Mouse (Mus musculus) MEL (cell line): ENCODE results near the gene Hsd17b12.

ENCODE experiments used
- CTCF ChIP-seq, 3 experiments: IDR thresholded peaks in 2 of 3; conservative IDR thresholded peaks in 1 of 3; 2 replicates each; pipeline ENCODE4 v1.5.1; 2011 to 2012; ENCODE audit warnings: low read length in 3 of 3, low read depth in 2 of 3, mild to moderate bottlenecking in 2 of 3, improper control_type of control experiment in 1 of 3, inconsistent platforms in 1 of 3, mixed read lengths in 1 of 3, moderate library complexity in 1 of 3; ENCODE audit not compliant: control insufficient read depth in 1 of 3, insufficient read depth in 1 of 3, poor library complexity in 1 of 3, severe bottlenecking in 1 of 3
- ELF1 ChIP-seq: IDR thresholded peaks from 2 replicates; pipeline ENCODE4 v1.6.1; 2014; ENCODE audit warnings: low read depth, mild to moderate bottlenecking, inconsistent platforms, low read length, improper control_type of control experiment, moderate library complexity
- MAZ ChIP-seq: IDR thresholded peaks from 2 replicates; pipeline ENCODE4 v1.6.1; 2012; ENCODE audit warnings: low read depth, mild to moderate bottlenecking, inconsistent platforms, low read length, improper control_type of control experiment
- NELFE ChIP-seq: IDR thresholded peaks from 2 replicates; pipeline ENCODE4 v1.6.1; 2011; ENCODE audit warnings: low read depth, low read length, improper control_type of control experiment
- POLR2AphosphoS5 ChIP-seq: IDR thresholded peaks from 2 replicates; pipeline ENCODE4 v1.6.1; 2012; ENCODE audit warnings: low read depth, borderline replicate concordance, mild to moderate bottlenecking, inconsistent platforms, low read length, moderate library complexity, mixed read lengths
- TBP ChIP-seq: IDR thresholded peaks from 2 replicates; pipeline ENCODE4 v1.8.0; 2011; ENCODE audit warnings: low read depth, low read length, improper control_type of control experiment
- TCF12 ChIP-seq: IDR thresholded peaks from 2 replicates; pipeline ENCODE4 v1.6.1; 2014; ENCODE audit warnings: low read depth, mild to moderate bottlenecking, inconsistent platforms, low read length, improper control_type of control experiment, moderate library complexity
- UBTF ChIP-seq: IDR thresholded peaks from 2 replicates; pipeline ENCODE4 v1.6.1; 2012; ENCODE audit warnings: low read depth, mild to moderate bottlenecking, inconsistent platforms, low read length, improper control_type of control experiment, moderate library complexity, borderline replicate concordance; ENCODE audit not compliant: insufficient read depth
- USF2 ChIP-seq, 2 experiments: IDR thresholded peaks; 2 replicates each; pipeline ENCODE4 v1.6.1; 2011 to 2012; ENCODE audit warnings: improper control_type of control experiment in 2 of 2, low read length in 2 of 2, borderline replicate concordance in 1 of 2, inconsistent platforms in 1 of 2, low read depth in 1 of 2, mild to moderate bottlenecking in 1 of 2; ENCODE audit not compliant: insufficient read depth in 1 of 2

GRCm38 (mm10) chr2:94050901-94051300, 106.9 kb downstream of the Hsd17b12 start:
- TF ChIP-seq TBP, result no peak
- TF ChIP-seq CTCF (IDR thresholded peaks at IDR 0.05 in 2 of 3, conservative IDR thresholded peaks at IDR 0.05 in 1 of 3; ENCODE audit: control insufficient read depth in 1 of 3, insufficient read depth in 1 of 3, low read depth in 2 of 3, low read length in 3 of 3, poor library complexity in 1 of 3, severe bottlenecking in 1 of 3), result no peak
- no peak for TF ChIP-seq POLR2AphosphoS5
- no peak for TF ChIP-seq TCF12
- no peak for TF ChIP-seq MAZ
- no peak for TF ChIP-seq ELF1
- no peak for TF ChIP-seq USF2 (IDR thresholded peaks at IDR 0.05; ENCODE audit: borderline replicate concordance in 1 of 2, insufficient read depth in 1 of 2, low read depth in 1 of 2, low read length in 2 of 2)
- no peak for TF ChIP-seq UBTF
- no peak for TF ChIP-seq NELFE
